Mouse (Mus musculus) heart, embryonic 16.5 days (tissue): ENCODE data around the gene Nfkbid. TPM values are rescaled to one million over a fixed set of nuclear protein-coding genes. Genes with fewer than 3 reads are reported as not detected.
A peak's percentile ranks its signal among the peaks of the same experiment; 100 is the strongest.

ENCODE experiments used
- ATAC-seq: fragments of 200-750 bp; cut with Nextera tagmentation; replicated peaks from 2 replicates; pipeline ENCODE4 v1.8.0; 2017; ENCODE audit warnings: moderate number of reproducible peaks; ENCODE audit not compliant: insufficient read depth, low FRiP score; ENCODE audit errors: extremely low read depth
- H3K27ac ChIP-seq: fragments of 300-500 bp; sonication (generic); 2 replicates; pipeline ENCODE4 v1.5.1; 2014; ENCODE audit warnings: mild to moderate bottlenecking, low read length, control low read depth, moderate library complexity
- H3K27me3 ChIP-seq: fragments of 300-500 bp; sonication (generic); 2 replicates; pipeline ENCODE4 v1.6.1; 2014; ENCODE audit warnings: low read length, mixed read lengths; ENCODE audit not compliant: control insufficient read depth, insufficient read depth
- H3K36me3 ChIP-seq: fragments of 300-500 bp; sonication (generic); 2 replicates; pipeline ENCODE4 v1.6.1; 2014; ENCODE audit not compliant: control insufficient read depth, insufficient read depth
- H3K4me1 ChIP-seq: fragments of 300-500 bp; sonication (generic); 2 replicates; pipeline ENCODE4 v1.6.1; 2014; ENCODE audit warnings: low read length, mixed read lengths; ENCODE audit not compliant: control insufficient read depth, insufficient read depth
- H3K4me2 ChIP-seq: fragments of 300-500 bp; sonication (generic); 2 replicates; pipeline ENCODE4 v1.6.1; 2014; ENCODE audit warnings: low read depth, mild to moderate bottlenecking, control low read depth, low read length
- H3K4me3 ChIP-seq: fragments of 300-500 bp; sonication (generic); 2 replicates; pipeline ENCODE4 v1.5.1; 2014; ENCODE audit warnings: mild to moderate bottlenecking, control low read depth, low read length
- H3K9ac ChIP-seq: fragments of 300-500 bp; sonication (generic); 2 replicates; pipeline ENCODE4 v1.6.1; 2014; ENCODE audit warnings: low read length, control low read depth
- H3K9me3 ChIP-seq: fragments of 300-500 bp; sonication (generic); replicated peaks from 2 replicates; pipeline ENCODE4 v1.6.1; 2016; ENCODE audit warnings: low read length; ENCODE audit not compliant: control insufficient read depth
- WGBS: fragments of 180-500 bp; shearing (Covaris S2); extraction: QIAGEN DNeasy Blood & Tissue Kit; methylation state at CpG from one replicate; pipeline ENCODE4 v1.1.7; 2014; 5-methylcytosine and 5-hydroxymethylcytosine counted together
- polyA plus RNA-seq: library from polyadenylated mRNA; unstranded; fragments of >200 nt; fragmentation: Nextera tagmentation; extraction: Ambion mirVana; gene quantifications from 2 replicates; pipeline ENCODE4 v1.2.1, GENCODE M21; 2015

Nfkbid gene
- polyA plus RNA-seq, 1 experiment from 2014 or later, result 1.8 TPM

- H3K9ac ChIP-seq, result no peak overlapping the region
- H3K36me3 ChIP-seq, result no peaks in the 10 kb centered on the region
- no peak overlapping the region for H3K4me3 ChIP-seq
- no peaks in the 10 kb centered on the region for H3K9me3 ChIP-seq
- H3K27ac ChIP-seq, result no peak overlapping the region
- peaks cover 30% of the 10 kb centered on the region for H3K27me3 ChIP-seq
- ATAC-seq, result no peak
- no peak overlapping the region for H3K4me2 ChIP-seq
- WGBS, result 17% methylated on average over 10 of the region's 10 CpGs
- H3K4me1 ChIP-seq, result no peaks in the 10 kb centered on the region
These were observed 15.3 kb downstream of the Nfkbid start for GRCm38 (mm10) chr7:30436879-30437278.

GRCm38 (mm10) chr7:30439734-30440133, 18.2 kb downstream of the Nfkbid start:
- 74% methylated on average over 13 of the region's 13 CpGs for WGBS
- Histone ChIP-seq H3K27me3 (peaks cover 47% of the 10 kb centered on the region), H3K4me1 (peaks cover 8% of the 10 kb centered on the region), H3K27ac (no peak overlapping the region), H3K4me3 (no peak overlapping the region), H3K9me3 (no peaks in the 10 kb centered on the region), H3K36me3 (no peaks in the 10 kb centered on the region), H3K9ac (no peak overlapping the region), H3K4me2 (no peak overlapping the region)
- no peak for ATAC-seq

DNA sequence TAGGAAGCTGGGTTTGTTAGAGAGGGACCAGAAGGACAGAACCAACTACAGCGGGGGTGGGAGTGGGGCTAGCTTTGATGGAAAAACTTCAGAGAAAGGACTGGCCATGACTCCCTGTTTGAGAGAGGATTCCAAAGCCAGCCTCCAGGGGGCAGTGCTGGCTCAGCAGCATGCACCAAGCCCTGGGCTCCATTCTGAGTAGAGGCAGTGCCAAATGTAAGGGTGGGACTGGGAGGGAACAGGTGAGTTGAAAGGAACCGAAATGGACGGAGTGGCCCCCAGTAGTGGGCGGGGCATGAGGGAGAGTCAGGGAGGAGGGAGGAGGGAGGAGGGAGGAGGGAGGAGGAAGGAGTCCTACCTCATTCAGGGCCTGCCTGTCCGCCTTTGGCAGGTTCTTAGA, 19.2 kb downstream of the Nfkbid start:
- Histone ChIP-seq H3K9me3 (no peaks in the 10 kb centered on the region), H3K27me3 (peaks cover 50% of the 10 kb centered on the region), H3K4me3 (no peak overlapping the region), H3K9ac (no peak overlapping the region), H3K4me2 (no peak overlapping the region), H3K27ac (no peak overlapping the region), H3K4me1 (peaks cover 8% of the 10 kb centered on the region), H3K36me3 (no peaks in the 10 kb centered on the region)
- no peak for ATAC-seq
- WGBS, result 17% methylated on average over 5 of the region's 5 CpGs

DNA sequence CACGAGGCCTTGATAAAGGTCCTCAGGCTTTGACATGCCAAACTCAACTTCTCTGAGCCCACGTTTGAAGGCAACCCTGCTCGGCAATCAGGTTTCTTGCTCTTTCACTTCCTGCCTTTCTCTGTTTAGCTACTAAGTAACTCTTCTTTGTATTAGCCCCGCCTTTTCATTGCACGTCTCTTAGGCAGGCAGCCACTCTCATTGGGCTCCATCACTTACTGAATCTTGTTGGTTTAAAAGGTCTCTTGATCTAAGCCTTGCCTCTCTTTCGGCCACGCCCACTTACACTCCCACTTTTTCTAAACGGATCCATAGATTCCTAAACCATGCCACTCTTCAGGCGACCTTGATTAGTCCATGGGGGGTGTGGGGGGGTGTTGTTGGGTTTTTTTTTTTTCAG, 22.2 kb downstream of the Nfkbid start:
- Histone ChIP-seq H3K36me3 (no peaks in the 10 kb centered on the region), H3K27ac (no peak overlapping the region), H3K9ac (no peak overlapping the region), H3K9me3 (0 out of 2 replicates have a peak, but pooled peaks cover 2% of the 10 kb centered on the region), H3K27me3 (peaks cover 38% of the 10 kb centered on the region), H3K4me1 (peaks cover 8% of the 10 kb centered on the region), H3K4me2 (peak overlapping the region; percentile 91; the same call in 1 of the 2 replicates), H3K4me3 (no peak overlapping the region)
- no peak for ATAC-seq
- 22% methylated on average over 9 of the region's 9 CpGs for WGBS

DNA sequence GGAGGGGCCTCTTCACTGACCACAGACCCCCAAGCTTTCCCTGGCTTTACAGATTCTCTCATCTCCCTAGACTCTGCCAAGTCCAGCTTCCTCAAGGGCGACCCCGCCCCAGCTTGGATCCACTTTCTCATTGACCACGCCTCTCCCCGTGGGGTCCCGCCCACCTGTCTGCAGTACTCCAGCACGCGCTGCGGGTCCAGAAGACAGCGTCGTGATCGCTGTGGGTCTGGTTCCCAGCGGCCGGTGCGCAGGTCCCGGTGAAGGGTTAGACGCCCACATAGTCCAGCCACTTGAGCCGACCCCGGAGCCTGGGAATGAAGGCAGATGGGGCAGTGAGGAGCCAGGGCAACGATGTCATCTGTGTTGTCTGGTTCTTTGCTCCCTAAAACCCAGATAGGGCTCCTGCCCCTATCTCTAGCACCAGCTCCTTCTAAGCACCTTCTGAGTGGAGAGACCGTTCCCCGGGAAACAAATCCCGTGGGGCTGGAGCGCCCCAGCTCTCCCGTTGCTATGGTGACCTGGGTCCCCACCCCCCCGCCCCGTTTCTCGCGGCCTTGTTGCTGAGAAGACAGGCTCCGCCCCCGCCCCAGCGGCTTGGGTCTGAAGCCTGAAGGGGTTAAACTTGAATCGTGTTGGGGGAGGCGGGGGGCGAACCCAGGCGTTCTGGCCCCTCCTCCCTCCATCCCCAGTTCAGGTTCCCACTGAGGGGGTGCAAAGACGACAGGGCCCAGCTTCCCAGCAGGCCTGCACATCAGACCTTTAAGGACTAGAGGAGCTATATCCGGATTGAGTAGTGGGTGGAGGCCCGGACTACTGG, 22.8 kb downstream of the Nfkbid start:
- Histone ChIP-seq H3K9ac (peak overlapping the region; percentile 75; the same call in 1 of the 2 replicates), H3K9me3 (0 out of 2 replicates have a peak, but pooled peaks cover 2% of the 10 kb centered on the region), H3K4me1 (peaks cover 8% of the 10 kb centered on the region), H3K27ac (no peak overlapping the region), H3K4me3 (peak overlapping the region; percentile 68), H3K4me2 (peak overlapping the region; percentile 91), H3K27me3 (peaks cover 38% of the 10 kb centered on the region), H3K36me3 (no peaks in the 10 kb centered on the region)
- WGBS, result 2% methylated on average over 38 of the region's 38 CpGs
- ATAC-seq, result no peak

GRCm38 (mm10) chr7:30444971-30445751, 23.6 kb downstream of the Nfkbid start, which contains the start of gene Aplp1:
Aplp1 (minus strand) TSS chr7:30445535.
- Histone ChIP-seq H3K4me2 (peak within 1 kb of the TSS; percentile 91), H3K4me1 (peaks cover 8% of the 10 kb centered on the region), H3K36me3 (no peaks in the 10 kb centered on the region), H3K9ac (peak within 1 kb of the TSS; percentile 75), H3K9me3 (0 out of 2 replicates have a peak, but pooled peaks cover 2% of the 10 kb centered on the region), H3K27ac (no peak within 1 kb of the TSS), H3K4me3 (peak within 1 kb of the TSS; percentile 68), H3K27me3 (peaks cover 34% of the 10 kb centered on the region)
- peak; percentile 64; the same call in 1 of the 2 replicates for ATAC-seq
- WGBS, result under 1% methylated on average over 65 of the region's 72 CpGs

DNA sequence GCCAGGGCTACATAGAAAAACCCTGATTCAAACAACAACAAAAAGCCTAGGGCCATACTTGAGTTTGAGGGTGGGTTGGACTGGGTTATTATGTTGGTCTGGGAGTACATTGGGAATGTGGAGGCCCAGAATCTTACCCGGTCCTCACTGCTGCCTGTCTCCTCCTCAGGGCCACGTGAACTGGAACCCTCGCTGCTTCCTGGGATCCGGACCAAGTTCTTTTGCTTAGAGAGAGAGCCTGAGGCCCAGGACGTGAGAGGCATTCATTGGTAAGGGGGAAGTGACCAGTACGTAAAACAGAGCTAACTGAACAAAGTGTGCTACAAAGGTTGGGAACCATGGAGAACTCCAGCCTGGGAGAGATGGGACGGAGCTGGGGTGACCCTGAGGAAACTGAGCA, 28.7 kb downstream of the Nfkbid start:
- no peak overlapping the region for H3K4me2 ChIP-seq
- no peak overlapping the region for H3K4me3 ChIP-seq
- H3K36me3 ChIP-seq, result no peaks in the 10 kb centered on the region
- H3K9me3 ChIP-seq, result 0 out of 2 replicates have a peak, but pooled peaks cover 2% of the 10 kb centered on the region
- H3K27ac ChIP-seq, result no peak overlapping the region
- H3K4me1 ChIP-seq, result peaks cover 2% of the 10 kb centered on the region
- H3K9ac ChIP-seq, result no peak overlapping the region
- peaks cover 39% of the 10 kb centered on the region for H3K27me3 ChIP-seq
- WGBS, result 60% methylated on average over 7 of the region's 7 CpGs
- no peak for ATAC-seq

DNA sequence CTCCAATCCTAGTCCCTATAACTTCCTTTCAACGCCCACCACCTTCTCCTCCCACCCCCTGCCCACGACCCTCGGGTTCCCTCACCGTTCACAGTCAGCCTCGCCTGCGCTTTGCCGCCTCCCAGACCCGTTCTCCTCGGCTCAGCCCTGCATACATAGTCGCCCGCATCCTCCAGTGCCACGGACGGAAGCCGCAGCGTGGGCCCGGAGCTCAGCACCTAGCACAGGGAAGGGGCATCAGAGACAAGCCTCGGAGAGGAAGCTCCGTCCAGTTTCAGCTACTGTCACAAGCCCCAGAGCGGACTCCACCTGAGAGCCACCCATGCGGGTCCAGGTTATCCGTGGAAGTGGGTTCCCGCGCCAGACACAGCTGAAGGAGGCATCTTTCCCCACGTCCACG, 31.8 kb downstream of the Nfkbid start:
- Histone ChIP-seq H3K36me3 (no peaks in the 10 kb centered on the region), H3K9me3 (no peaks in the 10 kb centered on the region), H3K4me2 (no peak overlapping the region), H3K27ac (no peak overlapping the region), H3K27me3 (peaks cover 59% of the 10 kb centered on the region), H3K4me3 (no peak overlapping the region), H3K9ac (no peak overlapping the region), H3K4me1 (peaks cover 2% of the 10 kb centered on the region; the same call in 1 of the 2 replicates)
- ATAC-seq, result no peak
- WGBS, result 19% methylated on average over 25 of the region's 25 CpGs

GRCm38 (mm10) chr7:30453766-30454165, 32.2 kb downstream of the Nfkbid start:
- Histone ChIP-seq H3K27me3 (peaks cover 62% of the 10 kb centered on the region), H3K27ac (no peak overlapping the region), H3K4me1 (peaks cover 2% of the 10 kb centered on the region; the same call in 1 of the 2 replicates), H3K9ac (no peak overlapping the region), H3K4me2 (no peak overlapping the region), H3K4me3 (no peak overlapping the region), H3K9me3 (no peaks in the 10 kb centered on the region), H3K36me3 (no peaks in the 10 kb centered on the region)
- 2% methylated on average over 25 of the region's 25 CpGs for WGBS
- ATAC-seq, result no peak
